Mouse (Mus musculus): ENCODE results near the gene Jtb.

DNA sequence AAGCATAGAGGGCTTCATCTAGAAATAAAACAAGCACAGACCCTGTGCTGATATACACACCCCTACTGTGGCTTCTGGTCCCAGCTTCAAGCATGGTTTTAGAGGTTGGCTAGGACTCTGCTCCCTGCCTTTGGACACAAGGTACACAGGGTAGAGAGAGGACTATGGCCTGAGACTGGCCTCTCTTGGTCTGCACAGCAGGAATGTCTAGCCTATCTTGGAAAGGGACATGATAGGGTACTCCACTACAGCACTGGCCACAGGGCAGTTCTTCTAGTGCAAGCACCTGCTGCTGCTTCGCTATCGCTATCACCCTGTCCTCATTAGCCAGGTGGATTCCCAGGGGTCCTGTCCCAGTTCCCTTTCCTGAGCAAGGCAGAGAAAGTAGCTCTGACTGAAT is 9.9 kb downstream of the Jtb start:
- TF ChIP-seq CTCF (IDR thresholded peaks at IDR 0.05; ENCODE audit: control insufficient read depth, insufficient read depth, insufficient read length) (no peak), CEBPB (IDR thresholded peaks at IDR 0.05; ENCODE audit: low read depth) (no peak), MAX (IDR thresholded peaks at IDR 0.05) (no peak)
